Mouse (Mus musculus) hindbrain, embryonic 14.5 days (tissue): ENCODE results near the gene Cyp4a10. TPM values are rescaled to one million over a fixed set of nuclear protein-coding genes. Genes with fewer than 3 reads are reported as not detected.
"Not testable (repeated sequence)": the region's sequence is repeated elsewhere in the genome, so short reads cannot be mapped to it uniquely, and the experiment has no call there.

ENCODE experiments used
- ATAC-seq: fragments of 200-750 bp; cut with Nextera tagmentation; 2 replicates; pipeline ENCODE4 v1.8.0; 2017; ENCODE audit warnings: moderate number of reproducible peaks, mild to moderate bottlenecking, moderate TSS enrichment, moderate library complexity; ENCODE audit not compliant: low FRiP score
- DNase-seq: peaks from one replicate; pipeline ENCODE4 v3.0.0-alpha.2; 2015; ENCODE audit warnings: low spot score
- H3K27ac ChIP-seq: fragments of 300-500 bp; sonication (generic); 2 replicates; pipeline ENCODE4 v1.5.1; 2014; ENCODE audit warnings: mild to moderate bottlenecking, moderate library complexity
- H3K27me3 ChIP-seq: fragments of 300-500 bp; sonication (generic); 2 replicates; pipeline ENCODE4 v1.6.1; 2014; ENCODE audit warnings: mild to moderate bottlenecking, low read length, mixed read lengths; ENCODE audit not compliant: control insufficient read depth, insufficient read depth
- H3K36me3 ChIP-seq: fragments of 300-500 bp; sonication (generic); replicated peaks from 2 replicates; pipeline ENCODE4 v1.6.1; 2014; ENCODE audit not compliant: control insufficient read depth, insufficient read depth
- H3K4me1 ChIP-seq: fragments of 300-500 bp; sonication (generic); replicated peaks from 2 replicates; pipeline ENCODE4 v1.6.1; 2014; ENCODE audit warnings: antibody characterized with exemption, low read length, mixed read lengths; ENCODE audit not compliant: control insufficient read depth, insufficient read depth
- H3K4me2 ChIP-seq: fragments of 300-500 bp; sonication (generic); replicated peaks from 2 replicates; pipeline ENCODE4 v1.6.1; 2014; ENCODE audit warnings: mild to moderate bottlenecking, moderate library complexity
- H3K4me3 ChIP-seq: fragments of 300-500 bp; sonication (generic); replicated peaks from 2 replicates; pipeline ENCODE4 v1.5.1; 2014; ENCODE audit warnings: mild to moderate bottlenecking, low read length
- H3K9ac ChIP-seq: fragments of 300-500 bp; sonication (generic); 2 replicates; pipeline ENCODE4 v1.6.1; 2014
- H3K9me3 ChIP-seq: fragments of 300-500 bp; sonication (generic); 2 replicates; pipeline ENCODE4 v1.6.1; 2016; ENCODE audit warnings: low read length; ENCODE audit not compliant: control insufficient read depth
- WGBS: fragments of 180-500 bp; shearing (Covaris S2); extraction: QIAGEN DNeasy Blood & Tissue Kit; methylation state at CpG from one replicate; pipeline ENCODE4 v1.1.7; 2014; 5-methylcytosine and 5-hydroxymethylcytosine counted together
- polyA plus RNA-seq: library from polyadenylated mRNA; unstranded; fragments of >200 nt; fragmentation: Nextera tagmentation; extraction: Ambion mirVana; gene quantifications from 2 replicates; pipeline ENCODE4 v1.2.1, GENCODE M21; 2014

Gene Cyp4a10
- polyA plus RNA-seq = not detected in 2 replicates

DNA sequence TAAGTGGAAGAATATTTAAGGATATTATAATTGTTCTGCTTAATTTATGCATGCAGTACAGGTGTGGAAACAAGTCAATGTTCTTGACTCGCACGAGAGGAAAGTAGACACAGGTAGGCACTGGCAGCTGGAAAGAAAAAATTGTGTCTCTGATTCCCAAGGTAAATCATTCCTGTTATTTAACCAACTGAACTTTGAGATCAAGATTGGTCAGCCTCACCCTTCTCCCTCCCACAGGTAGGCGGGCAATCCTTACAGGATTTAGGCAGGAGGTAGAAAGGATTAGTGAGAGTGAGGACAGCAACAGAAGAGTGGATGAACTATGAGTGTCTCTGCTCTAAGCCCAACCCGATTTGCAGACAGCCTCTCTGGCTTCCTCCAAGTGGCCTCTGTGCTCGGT, at the start of gene Cyp4a10:
Gene Cyp4a10 (plus strand): TSS at position 265 of the 400 bp plus-strand sequence.
- not testable (repeated sequence) for H3K4me2 ChIP-seq, ATAC-seq, H3K9me3 ChIP-seq, H3K27me3 ChIP-seq, H3K4me1 ChIP-seq, H3K4me3 ChIP-seq, H3K27ac ChIP-seq, DNase-seq, H3K36me3 ChIP-seq, H3K9ac ChIP-seq
- 91% methylated on average over 5 of the region's 5 CpGs for WGBS

DNA sequence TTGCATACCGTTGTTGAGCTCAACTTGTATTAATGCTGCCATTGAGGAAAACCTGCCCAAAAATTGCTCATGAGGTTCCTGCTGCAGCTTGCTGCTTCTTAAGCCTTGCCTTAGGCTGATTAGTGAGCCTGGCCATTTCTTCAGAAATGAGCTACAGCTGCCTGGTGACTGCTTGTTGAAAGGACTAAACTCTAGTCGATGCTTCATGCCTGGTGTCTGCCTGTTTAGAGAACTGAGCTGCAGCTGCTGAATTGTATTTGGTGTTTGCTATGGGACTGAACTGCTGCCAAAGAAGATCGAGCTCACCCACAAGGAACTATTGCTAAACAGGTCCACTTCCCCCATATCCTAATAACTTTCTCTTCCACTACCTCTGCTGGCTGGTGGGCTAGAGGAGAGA, 44.5 kb upstream of the Cyp4a10 start:
- not testable (repeated sequence) for H3K27me3 ChIP-seq, ATAC-seq, H3K9ac ChIP-seq, H3K27ac ChIP-seq, H3K36me3 ChIP-seq, H3K4me1 ChIP-seq, DNase-seq, H3K9me3 ChIP-seq, H3K4me2 ChIP-seq, H3K4me3 ChIP-seq
- 87% methylated on average over 3 of the region's 3 CpGs for WGBS

DNA sequence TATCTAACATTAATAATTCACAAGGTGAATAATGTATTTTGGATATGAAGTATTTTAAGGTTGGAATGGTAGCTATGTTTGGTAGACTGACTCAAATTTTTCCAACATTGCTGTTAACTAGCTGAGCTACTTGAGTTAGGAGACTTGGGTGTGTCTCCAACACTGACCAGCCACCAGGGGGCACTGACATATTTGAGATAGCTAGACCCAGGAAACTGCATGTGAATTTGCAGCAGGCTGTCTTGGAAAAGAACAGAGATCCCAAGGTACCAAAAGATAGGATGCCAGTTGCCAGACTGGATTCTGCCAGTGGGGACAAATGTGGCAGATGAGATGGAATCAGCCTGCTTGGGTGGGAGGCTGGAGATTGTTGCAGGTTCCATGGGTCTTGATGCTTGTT, 42.0 kb upstream of the Cyp4a10 start:
- H3K27me3 ChIP-seq, H3K27ac ChIP-seq, H3K9ac ChIP-seq, DNase-seq, H3K4me2 ChIP-seq, ATAC-seq, H3K36me3 ChIP-seq, H3K4me1 ChIP-seq, H3K9me3 ChIP-seq, H3K4me3 ChIP-seq: not testable (repeated sequence)

DNA sequence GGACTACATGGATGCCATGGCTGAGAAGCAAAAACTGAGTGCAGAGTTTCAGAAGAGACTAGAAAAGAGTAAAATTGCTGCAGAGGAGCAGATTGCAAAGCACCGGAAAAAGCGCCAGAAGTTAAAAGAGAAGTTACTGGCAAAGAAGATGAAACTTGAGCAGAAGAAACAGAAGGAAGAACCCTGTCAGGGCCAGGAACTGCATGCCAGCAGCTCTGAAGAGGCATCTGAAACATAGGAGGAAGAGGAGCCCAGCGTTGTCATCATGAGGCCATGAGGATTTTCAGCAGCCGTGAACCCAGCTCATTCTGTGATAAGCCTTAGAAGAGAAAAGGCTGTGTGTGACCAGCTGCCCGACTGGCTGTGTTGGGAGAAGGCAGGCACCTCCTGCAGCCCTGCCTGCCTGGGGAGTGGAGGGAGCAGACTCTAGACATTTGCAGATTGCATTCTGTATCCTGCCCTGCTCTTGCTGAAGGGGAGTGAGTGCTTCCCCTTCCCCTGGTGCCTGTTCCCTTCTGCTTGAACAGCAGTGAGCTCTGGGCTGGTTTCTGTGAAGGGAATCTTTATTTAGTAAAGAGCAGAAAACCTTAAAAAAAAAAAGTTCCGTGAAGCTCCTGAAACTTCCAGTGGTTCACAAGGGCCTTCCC, 36.9 kb upstream of the Cyp4a10 start:
- Histone ChIP-seq H3K9me3 (no peaks in the 10 kb centered on the region), H3K27me3 (no peaks in the 10 kb centered on the region), H3K27ac (no peak overlapping the region), H3K4me3 (no peak overlapping the region), H3K36me3 (no peaks in the 10 kb centered on the region), H3K4me1 (no peaks in the 10 kb centered on the region), H3K4me2 (no peak overlapping the region), H3K9ac (no peak overlapping the region)
- 83% methylated on average over 6 of the region's 6 CpGs for WGBS
- DNase-seq (no peak), ATAC-seq (no peak)

DNA sequence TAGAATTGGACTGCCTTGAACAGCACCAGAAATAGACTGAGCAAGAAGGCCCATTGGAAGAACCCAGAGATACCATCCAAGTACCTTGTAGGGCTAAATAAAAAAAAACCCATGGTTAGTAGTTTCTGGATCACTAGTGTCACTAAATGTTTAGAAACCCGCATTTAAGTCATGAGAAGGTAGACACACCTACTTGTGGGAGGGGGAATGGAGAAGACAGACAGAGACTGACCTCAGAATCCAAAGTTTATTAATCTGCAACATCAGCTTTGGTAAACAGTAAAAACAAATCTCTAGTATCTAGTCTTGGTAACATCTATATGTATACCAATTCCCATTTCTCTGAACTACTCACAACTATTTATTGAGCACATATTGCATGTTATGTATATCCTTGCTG, 22.1 kb upstream of the Cyp4a10 start, which contains the start of gene Cyp4a14:
Gene Cyp4a14 (minus strand): TSS at position 142 of the 400 bp plus-strand sequence.
- 79% methylated on average over 1 of the region's 1 CpGs for WGBS
- DNase-seq (no peak), ATAC-seq (no peak)
- Histone ChIP-seq H3K4me1 (no peaks in the 10 kb centered on the region), H3K9ac (no peak within 1 kb of the TSS), H3K9me3 (no peaks in the 10 kb centered on the region), H3K27ac (no peak within 1 kb of the TSS), H3K36me3 (no peaks in the 10 kb centered on the region), H3K4me2 (no peak within 1 kb of the TSS), H3K4me3 (no peak within 1 kb of the TSS), H3K27me3 (no peaks in the 10 kb centered on the region)

DNA sequence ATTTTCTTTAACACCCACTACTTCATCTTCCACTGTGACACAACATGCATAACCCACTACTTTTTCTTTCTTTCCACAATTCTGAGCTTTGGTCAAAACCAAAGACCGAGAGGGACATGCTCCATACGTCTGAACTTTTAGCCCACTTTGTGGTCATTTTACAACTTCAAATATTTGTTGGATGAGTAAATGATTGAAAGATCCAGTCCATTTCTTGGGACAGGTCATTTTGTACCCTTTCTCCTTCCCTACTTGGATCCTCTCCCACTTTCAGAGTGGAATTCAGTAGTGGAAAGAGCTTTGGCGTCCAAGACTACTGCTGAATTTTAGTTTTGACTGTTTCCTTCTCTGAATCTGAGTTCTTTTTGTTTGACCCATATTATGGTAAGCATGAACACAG, 20.6 kb upstream of the Cyp4a10 start:
- H3K27ac ChIP-seq = no peak overlapping the region

DNA sequence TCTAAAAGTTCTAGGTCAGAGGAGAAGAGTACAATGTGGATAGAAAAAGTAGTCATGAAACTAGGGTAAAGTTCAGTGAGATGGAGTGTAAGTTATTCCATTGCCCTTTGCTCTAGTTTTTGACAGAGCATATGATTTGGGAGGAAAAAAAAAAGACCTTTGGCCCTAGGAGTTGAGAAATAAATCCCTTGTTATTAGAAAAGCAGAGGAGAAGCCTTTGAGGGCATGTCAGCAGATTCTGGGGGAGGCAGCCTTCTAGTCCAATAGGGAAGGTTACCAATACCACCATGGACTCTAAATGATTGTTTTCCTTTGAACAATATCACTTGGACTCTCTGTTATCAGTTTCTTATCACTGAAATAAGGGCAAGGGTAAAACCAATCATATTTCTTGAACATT, 4.1 kb upstream of the Cyp4a10 start:
- H3K4me1 ChIP-seq, H3K4me2 ChIP-seq, ATAC-seq: not testable (repeated sequence)

More for the DNA sequence above, 20.6 kb upstream of the Cyp4a10 start:
- Histone ChIP-seq H3K27me3 (no peaks in the 10 kb centered on the region), H3K9ac (no peak overlapping the region), H3K9me3 (no peaks in the 10 kb centered on the region), H3K4me1 (no peaks in the 10 kb centered on the region), H3K4me2 (no peak overlapping the region), H3K4me3 (no peak overlapping the region), H3K36me3 (no peaks in the 10 kb centered on the region)
- ATAC-seq (no peak), DNase-seq (no peak)
- WGBS = 94% methylated on average over 3 of the region's 3 CpGs

DNA sequence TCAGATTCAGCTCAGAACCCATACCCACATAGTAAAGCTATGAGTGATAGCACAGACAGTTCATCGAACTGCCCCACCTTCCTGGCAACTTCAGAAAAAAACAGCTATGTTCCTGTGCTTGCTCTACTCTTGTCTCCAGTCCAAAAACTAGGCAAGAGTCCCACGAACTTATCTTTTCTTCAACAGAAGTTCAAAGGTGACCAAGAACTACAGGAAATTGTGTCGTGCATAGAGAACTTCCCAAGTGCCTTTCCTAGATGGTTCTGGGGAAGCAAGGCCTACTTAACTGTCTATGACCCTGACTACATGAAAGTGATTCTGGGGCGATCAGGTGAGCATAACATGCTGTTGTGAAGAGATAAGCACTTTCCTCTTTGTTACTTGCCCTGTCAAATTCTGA, 1.4 kb downstream of the Cyp4a10 start:
- no peak overlapping the region for H3K4me3 ChIP-seq
- H3K4me2 ChIP-seq = no peak overlapping the region
- H3K9me3 ChIP-seq = no peaks in the 10 kb centered on the region
- DNase-seq = no peak
- H3K9ac ChIP-seq = no peak overlapping the region
- H3K4me1 ChIP-seq = no peaks in the 10 kb centered on the region
- WGBS = 81% methylated on average over 4 of the region's 4 CpGs
- no peaks in the 10 kb centered on the region for H3K36me3 ChIP-seq
- no peaks in the 10 kb centered on the region for H3K27me3 ChIP-seq
- no peak for ATAC-seq
- no peak overlapping the region for H3K27ac ChIP-seq

More for the DNA sequence above, 4.1 kb upstream of the Cyp4a10 start:
- H3K9ac ChIP-seq, H3K36me3 ChIP-seq, H3K9me3 ChIP-seq, DNase-seq, H3K27me3 ChIP-seq, H3K4me3 ChIP-seq, H3K27ac ChIP-seq: not testable (repeated sequence)

DNA sequence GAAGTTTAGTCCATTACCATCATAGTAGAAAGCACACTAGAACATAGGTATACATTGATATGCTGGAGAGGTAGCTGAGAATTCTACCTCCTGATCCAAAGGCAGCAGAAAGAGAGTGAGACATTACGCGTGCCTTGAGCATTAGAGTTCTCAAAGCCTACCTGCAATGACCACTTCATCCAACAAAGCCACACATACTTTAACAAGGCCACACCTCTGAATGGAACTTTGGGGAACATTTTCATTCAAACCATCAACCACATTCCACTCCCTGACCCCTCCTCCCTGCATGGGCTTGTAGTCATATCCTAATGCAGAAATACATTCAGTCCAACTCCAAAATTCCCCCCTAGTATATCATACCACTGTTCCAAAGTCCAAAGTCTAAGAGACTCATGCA, 3.7 kb downstream of the Cyp4a10 start:
- Histone ChIP-seq H3K4me3 (no peak overlapping the region), H3K4me2 (no peak overlapping the region), H3K4me1 (no peaks in the 10 kb centered on the region), H3K27me3 (no peaks in the 10 kb centered on the region), H3K36me3 (no peaks in the 10 kb centered on the region), H3K9ac (no peak overlapping the region), H3K27ac (no peak overlapping the region), H3K9me3 (no peaks in the 10 kb centered on the region)
- ATAC-seq (no peak), DNase-seq (no peak)
- WGBS = 95% methylated on average over 2 of the region's 2 CpGs

DNA sequence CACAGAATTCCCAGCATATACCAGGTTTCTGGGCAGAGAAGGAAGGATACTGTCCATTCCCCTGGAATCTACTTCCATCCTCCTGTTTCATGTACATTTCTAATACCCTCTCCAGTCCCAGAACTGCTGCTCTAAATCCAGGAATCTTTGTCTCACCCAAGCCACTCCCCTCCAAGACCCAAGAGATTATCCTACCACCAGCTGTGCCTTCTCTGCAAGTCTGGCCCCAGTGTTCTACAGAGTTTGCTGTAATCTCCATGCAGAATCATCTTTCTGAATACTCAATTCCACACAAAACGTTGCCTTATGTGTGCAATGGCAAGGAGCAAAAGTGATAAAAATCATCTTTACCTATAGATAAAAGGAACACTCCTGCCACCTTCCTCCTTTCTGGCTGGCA, 27.0 kb downstream of the Cyp4a10 start:
- Histone ChIP-seq H3K4me1 (no peaks in the 10 kb centered on the region), H3K27me3 (no peaks in the 10 kb centered on the region), H3K4me3 (no peak overlapping the region), H3K4me2 (no peak overlapping the region), H3K9me3 (no peaks in the 10 kb centered on the region), H3K27ac (no peak overlapping the region), H3K9ac (no peak overlapping the region), H3K36me3 (no peaks in the 10 kb centered on the region)
- no peak for ATAC-seq
- no peak for DNase-seq
- 45% methylated on average over 1 of the region's 1 CpGs for WGBS
